Mouse (Mus musculus) spleen, adult 2 months (tissue): ENCODE measurements around the gene Tbl2. TPM values are rescaled to one million over a fixed set of nuclear protein-coding genes. Genes with fewer than 3 reads are reported as not detected.
A peak's percentile ranks its signal among the peaks of the same experiment; 100 is the strongest.

Experiments used
- DNase-seq, 2 experiments: peaks; one replicate each; pipeline versions ENCODE4 v3.0.0 to v3.0.0-alpha.2; 2012 to 2021; ENCODE audit warnings: low spot score in 2 of 2, low read depth in 1 of 2
- H3K27ac ChIP-seq: fragments of 200-500 bp; 2 replicates; pipeline ENCODE4 v1.5.1; 2012; ENCODE audit warnings: low read length, inconsistent platforms; ENCODE audit not compliant: insufficient read depth
- H3K27me3 ChIP-seq: fragments of 200-500 bp; 2 replicates; pipeline ENCODE4 v1.6.1; 2012; ENCODE audit warnings: mild to moderate bottlenecking, moderate library complexity, low read length, inconsistent platforms; ENCODE audit not compliant: control insufficient read depth, insufficient read depth
- H3K36me3 ChIP-seq: fragments of 200-500 bp; 2 replicates; pipeline ENCODE4 v1.6.1; 2012; ENCODE audit warnings: mild to moderate bottlenecking, low read length, inconsistent platforms; ENCODE audit not compliant: control insufficient read depth, insufficient read depth
- H3K4me1 ChIP-seq: fragments of 200-500 bp; 2 replicates; pipeline ENCODE4 v1.6.1; 2011; ENCODE audit warnings: inconsistent platforms; ENCODE audit not compliant: control insufficient read depth, insufficient read depth, insufficient read length
- H3K4me3 ChIP-seq: fragments of 200-500 bp; 2 replicates; pipeline ENCODE4 v1.5.1; 2011; ENCODE audit warnings: mild to moderate bottlenecking, inconsistent platforms; ENCODE audit not compliant: insufficient read depth, insufficient read length; ENCODE audit errors: extremely low read depth
- CTCF ChIP-seq: fragments of 200-500 bp; IDR thresholded peaks from 2 replicates; pipeline ENCODE4 v1.5.1; 2011; ENCODE audit warnings: mild to moderate bottlenecking, inconsistent platforms; ENCODE audit not compliant: insufficient read depth, insufficient read length, insufficient replicate concordance; ENCODE audit errors: extremely low read depth
- POLR2A ChIP-seq: fragments of 200-500 bp; IDR thresholded peaks from 2 replicates; pipeline ENCODE4 v1.6.1; 2011; ENCODE audit warnings: low read depth, low read length, inconsistent platforms
- WGBS: fragments of 180-500 bp; shearing (Covaris S2); methylation state at CpG from one replicate; pipeline ENCODE4 v1.1.7; 2018; 5-methylcytosine and 5-hydroxymethylcytosine counted together
- polyA plus RNA-seq: library from polyadenylated mRNA; depleted of rRNA; stranded (reverse); fragments of >200 nt; gene quantifications from 2 replicates; pipeline ENCODE4 v1.2.3, GENCODE M21; 2012

Gene Tbl2
- polyA plus RNA-seq, 1 experiment = 7.2 TPM

- TF ChIP-seq CTCF (no peak), POLR2A (no peak)
- DNase-seq = no peak
- H3K36me3 ChIP-seq = peaks cover 30% of the 10 kb centered on the region
- no peak overlapping the region for H3K4me3 ChIP-seq
- H3K27ac ChIP-seq = no peak overlapping the region
- no peaks in the 10 kb centered on the region for H3K27me3 ChIP-seq
- 78% methylated on average over 8 of the region's 8 CpGs for WGBS
- no peaks in the 10 kb centered on the region; the same call in 1 of the 2 replicates for H3K4me1 ChIP-seq
Measured at GRCm38 (mm10) chr5:135183131-135183861, 33.8 kb downstream of the Tbl2 start.

GRCm38 (mm10) chr5:135185016-135185415 is 35.6 kb downstream of the Tbl2 start:
- no peak for DNase-seq
- H3K27ac ChIP-seq = peak overlapping the region; percentile 14; the same call in 1 of the 2 replicates
- 68% methylated on average over 3 of the region's 3 CpGs for WGBS
- H3K36me3 ChIP-seq = peaks cover 17% of the 10 kb centered on the region
- no peaks in the 10 kb centered on the region for H3K27me3 ChIP-seq
- H3K4me1 ChIP-seq = peaks cover 9% of the 10 kb centered on the region
- no peak for TF ChIP-seq CTCF
- TF ChIP-seq POLR2A = no peak
- no peak overlapping the region for H3K4me3 ChIP-seq

GRCm38 (mm10) chr5:135185596-135185995 is 36.1 kb downstream of the Tbl2 start:
- Histone ChIP-seq H3K36me3 (peaks cover 12% of the 10 kb centered on the region), H3K27ac (no peak overlapping the region), H3K4me1 (peaks cover 9% of the 10 kb centered on the region), H3K4me3 (no peak overlapping the region), H3K27me3 (no peaks in the 10 kb centered on the region)
- TF ChIP-seq CTCF = no peak
- TF ChIP-seq POLR2A = no peak
- DNase-seq = no peak
- 53% methylated on average over 3 of the region's 3 CpGs for WGBS

- peak overlapping the region; percentile 98 for H3K27ac ChIP-seq
- WGBS = 15% methylated on average over 10 of the region's 10 CpGs
- peaks cover 9% of the 10 kb centered on the region for H3K4me1 ChIP-seq
- peak overlapping the region; percentile 80; the same call in 1 of the 2 replicates for H3K4me3 ChIP-seq
- peaks cover 6% of the 10 kb centered on the region for H3K36me3 ChIP-seq
- TF ChIP-seq CTCF (no peak), POLR2A (no peak)
- H3K27me3 ChIP-seq = no peaks in the 10 kb centered on the region
- no peak for DNase-seq
Measured at GRCm38 (mm10) chr5:135186231-135186620, 36.8 kb downstream of the Tbl2 start.

- Histone ChIP-seq H3K27ac (peak within 1 kb of the TSS; percentile 98), H3K4me1 (peaks cover 9% of the 10 kb centered on the region), H3K36me3 (peaks cover 2% of the 10 kb centered on the region; the same call in 1 of the 2 replicates), H3K27me3 (no peaks in the 10 kb centered on the region), H3K4me3 (peak within 1 kb of the TSS; percentile 95)
- WGBS = under 1% methylated on average over 57 of the region's 57 CpGs
- DNase-seq = peak; percentile 96 to 98
- peak; percentile 32 for TF ChIP-seq POLR2A
- TF ChIP-seq CTCF = no peak
Measured at GRCm38 (mm10) chr5:135186621-135187348, 37.3 kb downstream of the Tbl2 start, which contains the start of gene Baz1b. Baz1b (plus strand) TSS chr5:135187264.

GRCm38 (mm10) chr5:135187349-135188213 is 38.1 kb downstream of the Tbl2 start:
- H3K27me3 ChIP-seq = no peaks in the 10 kb centered on the region
- WGBS = under 1% methylated on average over 92 of the region's 102 CpGs
- peak overlapping the region; percentile 95 for H3K4me3 ChIP-seq
- peaks cover 9% of the 10 kb centered on the region for H3K4me1 ChIP-seq
- peak overlapping the region; percentile 96 for H3K27ac ChIP-seq
- H3K36me3 ChIP-seq = no peaks in the 10 kb centered on the region
- DNase-seq = peak in 1 of 2 experiments; percentile 23
- no peak for TF ChIP-seq POLR2A
- TF ChIP-seq CTCF = no peak
